Mouse (Mus musculus) 3T3-L1 (cell line): ENCODE measurements at regions not wholly inside any gene's neighbourhood (a gene's known extent, or its start where the extent isn't known, plus 50 kb on each side); places are given as distances from the start of the nearest gene placed in this dataset.

Experiments used
- DNase-seq: peaks from one replicate; pipeline ENCODE4 v3.0.0-alpha.2; 2015; ENCODE audit warnings: low read depth, low spot score

DNA sequence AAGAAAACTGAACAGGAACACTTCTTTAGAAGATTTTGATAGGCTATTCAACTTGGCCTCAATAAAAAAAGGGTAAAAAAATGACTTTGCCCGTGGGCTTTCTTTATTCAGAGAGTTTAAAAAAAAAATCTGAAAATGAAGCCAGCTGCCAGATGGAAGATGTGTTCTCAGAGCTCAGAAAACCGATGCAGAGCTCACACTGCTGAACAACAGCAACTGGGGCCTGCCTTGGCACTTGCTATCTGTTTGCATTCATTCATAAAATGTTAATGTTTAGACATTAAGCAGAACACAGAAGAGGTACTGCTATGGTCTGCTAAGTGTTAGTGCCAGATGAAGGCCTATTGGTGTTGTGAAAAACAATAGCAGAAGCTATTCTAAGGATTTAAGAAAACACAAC lies 173.8 kb upstream of the Smc2 start:
- DNase-seq = no peak

DNA sequence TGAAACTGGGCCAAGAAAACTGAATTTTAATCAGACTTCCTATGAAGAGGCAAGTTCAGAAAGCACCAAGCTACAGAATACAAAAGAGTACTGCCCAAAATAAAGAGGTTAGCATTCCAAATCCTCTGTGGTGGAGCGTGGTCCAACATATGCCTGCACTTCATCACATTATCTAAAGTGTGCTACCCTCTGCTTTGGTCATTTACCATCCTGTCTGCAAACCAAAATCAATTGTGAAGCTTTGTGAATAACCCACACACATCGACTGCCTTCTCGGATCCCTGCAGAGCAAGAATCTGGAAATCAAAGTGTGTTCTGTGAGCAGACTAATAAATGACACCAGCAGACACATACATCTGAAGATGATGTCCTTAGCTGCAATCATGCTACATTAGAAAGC lies 156.6 kb upstream of the Smc2 start:
- no peak for DNase-seq

DNA sequence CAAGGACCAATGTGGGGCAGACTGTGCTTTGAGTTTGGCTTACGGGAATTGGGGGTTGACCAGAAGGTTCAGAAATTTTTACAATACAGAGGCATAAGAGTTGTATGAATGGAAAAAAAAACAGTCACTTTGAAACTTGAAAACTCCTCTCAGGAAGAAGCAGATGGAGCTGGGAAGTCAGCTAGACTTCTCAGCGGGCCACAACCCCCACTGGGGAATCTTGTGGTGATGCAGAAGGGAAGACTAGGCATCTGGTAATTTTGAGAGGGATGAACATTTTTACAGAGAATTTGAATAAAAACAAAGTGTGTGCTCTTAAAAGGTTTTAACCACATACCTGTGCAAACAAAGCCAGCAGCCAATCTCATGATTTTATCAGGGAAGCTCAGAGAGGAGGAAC lies 154.1 kb upstream of the Smc2 start:
- no peak for DNase-seq

DNA sequence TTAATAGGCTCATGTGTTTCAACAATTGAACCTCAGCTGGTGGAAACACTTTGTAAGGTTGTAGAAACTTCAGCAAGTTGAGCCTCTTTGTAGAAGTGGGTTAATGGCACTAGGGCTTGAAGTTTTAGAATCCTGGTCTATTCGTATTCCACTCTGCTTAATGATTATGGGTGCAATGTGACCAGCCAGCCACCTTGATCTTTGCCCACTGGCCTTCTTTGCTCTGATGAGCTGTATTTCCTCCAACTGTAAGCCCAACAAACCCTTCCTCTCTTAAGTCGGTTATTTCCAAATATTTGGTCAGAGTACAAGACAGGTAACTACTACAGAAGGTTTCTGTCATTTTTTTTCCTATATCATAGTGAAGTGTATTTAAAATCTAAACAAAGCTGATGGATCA lies 145.4 kb upstream of the Smc2 start:
- DNase-seq = no peak

DNA sequence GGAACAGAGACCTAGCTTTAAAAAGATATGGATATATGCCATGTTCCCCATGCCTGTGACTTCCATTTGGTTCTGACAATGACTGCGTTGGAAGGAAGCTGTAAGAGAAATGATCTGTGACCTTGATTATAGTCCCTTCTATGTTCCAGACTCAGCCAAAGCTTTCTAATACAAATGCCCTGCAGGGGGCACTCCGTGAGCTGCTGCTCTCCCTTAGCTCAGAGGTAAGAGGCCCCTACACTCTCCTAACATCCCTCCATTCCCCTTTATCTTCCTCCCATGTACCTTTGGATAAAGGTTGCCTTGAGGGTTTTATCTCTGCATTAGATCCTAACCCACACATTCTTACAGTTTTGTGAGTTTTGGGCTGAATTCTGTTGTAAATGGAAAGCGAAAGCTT lies 139.8 kb upstream of the Smc2 start:
- DNase-seq = peak; percentile 2

DNA sequence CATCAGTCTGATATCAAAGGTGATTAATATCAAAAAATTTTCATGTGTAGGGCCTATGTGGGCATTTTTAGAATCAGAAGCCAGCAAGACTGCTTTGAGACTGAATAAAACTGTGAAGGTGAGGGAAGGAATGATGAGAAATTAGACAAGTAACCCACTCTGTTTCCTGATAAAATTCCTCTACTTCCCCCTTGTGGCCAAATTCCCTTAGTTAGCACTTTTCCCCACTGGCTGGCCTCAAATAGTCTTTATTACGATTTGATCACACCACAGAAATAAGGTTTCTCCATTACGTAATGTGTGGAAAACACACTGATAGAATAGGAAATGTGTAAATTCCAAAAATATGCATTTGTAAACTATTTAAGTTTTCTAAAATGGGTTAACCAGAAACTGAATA lies 137.4 kb upstream of the Smc2 start:
- DNase-seq = peak; percentile 6

DNA sequence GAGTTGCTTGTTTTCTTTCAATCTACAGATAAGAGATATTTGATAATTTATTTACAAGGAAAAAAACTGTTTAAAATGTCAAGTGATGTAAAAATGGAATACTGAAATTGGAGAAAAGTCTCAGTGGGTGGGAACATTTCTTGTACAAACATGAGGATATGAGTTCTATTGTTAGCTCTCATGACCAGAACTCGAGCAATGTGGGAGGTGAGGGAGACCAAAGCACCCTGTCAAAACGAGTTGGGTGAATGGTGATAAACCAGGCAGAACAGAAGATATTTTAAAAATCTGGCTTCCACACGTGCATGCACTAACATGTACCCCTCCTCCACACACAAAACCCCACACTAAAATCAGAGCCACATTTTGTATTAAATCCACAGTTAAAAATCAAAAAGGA lies 114.7 kb upstream of the Smc2 start:
- no peak for DNase-seq

DNA sequence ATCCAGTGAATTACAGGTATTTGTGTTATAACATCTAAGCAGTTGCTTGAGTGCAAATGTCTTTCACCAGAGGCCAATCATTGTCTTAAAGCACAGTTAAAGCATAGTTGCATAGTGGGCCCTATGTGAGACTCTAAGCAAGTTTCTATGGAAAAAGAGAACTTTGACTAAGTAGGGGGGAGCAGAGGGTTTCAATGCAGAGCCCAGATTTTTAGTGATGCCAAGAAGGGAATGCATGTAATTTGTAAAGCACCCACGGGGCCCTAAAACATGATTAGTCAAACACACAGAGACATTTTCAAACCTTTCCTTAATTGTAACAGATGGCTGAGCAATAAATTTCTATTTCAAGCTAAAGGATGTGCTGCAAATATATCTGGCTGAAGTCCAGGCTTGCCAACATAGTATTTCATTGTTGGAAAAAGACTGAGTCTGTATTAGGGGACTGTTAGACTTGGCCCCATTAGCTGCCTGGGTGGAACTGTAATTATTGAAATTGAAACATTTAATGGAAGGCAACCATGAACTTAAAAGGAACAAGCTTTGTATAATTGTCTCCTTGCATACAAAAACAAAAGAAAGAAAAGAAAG lies 107.6 kb upstream of the Smc2 start:
- DNase-seq = no peak

DNA sequence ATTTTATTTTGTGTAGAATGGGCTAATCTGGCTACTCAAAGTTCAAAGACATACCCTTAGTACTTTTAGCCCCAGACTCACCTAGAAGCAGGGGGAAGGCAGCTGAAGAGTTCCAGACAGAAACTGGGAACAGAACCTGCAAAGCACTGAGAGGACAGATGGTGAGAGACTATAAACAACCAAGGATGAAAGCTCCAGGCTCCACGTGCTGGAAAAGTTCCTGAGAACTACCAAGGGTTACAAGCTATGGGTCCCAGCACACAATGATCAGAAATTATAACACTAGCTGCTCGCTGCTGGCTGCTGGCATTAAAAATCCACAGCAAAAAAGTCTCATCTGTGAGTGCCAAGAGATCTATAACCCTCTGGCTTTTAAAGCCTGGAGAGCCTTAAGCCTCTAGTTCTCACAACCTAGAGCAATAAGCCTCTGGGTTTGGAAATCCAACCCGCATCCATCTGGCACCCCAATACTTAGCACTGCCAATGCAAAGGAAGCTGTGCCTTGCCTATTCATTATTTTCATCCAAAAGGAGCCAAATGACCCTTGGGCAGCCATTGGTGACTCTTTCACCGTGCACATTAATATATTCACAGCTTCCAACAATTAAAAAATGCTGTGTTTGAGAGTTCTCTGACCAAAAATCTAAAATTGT lies 102.6 kb upstream of the Smc2 start:
- no peak for DNase-seq

DNA sequence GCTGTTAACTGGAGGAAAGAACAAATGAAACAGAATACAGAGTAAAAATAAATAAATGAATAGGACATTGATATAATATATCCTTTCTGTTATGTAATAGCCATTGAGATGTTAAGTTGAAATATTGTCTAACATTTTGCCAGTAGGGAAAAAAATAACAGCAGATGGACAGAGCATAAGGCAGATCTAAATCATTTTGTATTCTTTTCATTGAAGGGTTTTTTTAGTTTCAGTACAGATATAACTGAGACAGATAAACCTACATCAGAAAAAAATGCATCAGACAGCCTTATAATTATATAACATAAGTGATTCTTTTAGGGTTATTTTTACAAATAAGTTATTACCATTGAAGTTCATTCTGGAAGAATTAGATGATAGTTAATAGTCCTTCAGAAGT lies 97.8 kb upstream of the Smc2 start:
- DNase-seq = no peak

DNA sequence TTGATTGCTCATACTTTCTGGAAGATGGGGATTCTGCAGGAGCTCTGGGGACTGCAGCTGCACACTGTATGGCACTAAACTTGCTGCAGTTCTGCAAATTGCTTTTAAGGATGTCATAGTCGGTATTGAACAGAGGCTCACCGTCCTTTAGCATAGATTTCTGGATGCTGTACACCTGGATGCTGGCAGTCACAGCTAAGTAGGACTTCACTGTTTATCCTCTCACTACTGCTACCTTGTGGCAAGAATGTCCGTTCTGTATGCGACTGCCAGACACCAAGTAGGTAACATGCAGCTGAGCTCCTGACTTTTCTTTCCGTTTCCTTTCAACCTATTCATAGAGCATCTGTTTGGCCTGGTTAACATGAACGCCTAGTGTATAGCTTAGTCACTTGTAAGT lies 77.3 kb upstream of the Smc2 start:
- DNase-seq = no peak

DNA sequence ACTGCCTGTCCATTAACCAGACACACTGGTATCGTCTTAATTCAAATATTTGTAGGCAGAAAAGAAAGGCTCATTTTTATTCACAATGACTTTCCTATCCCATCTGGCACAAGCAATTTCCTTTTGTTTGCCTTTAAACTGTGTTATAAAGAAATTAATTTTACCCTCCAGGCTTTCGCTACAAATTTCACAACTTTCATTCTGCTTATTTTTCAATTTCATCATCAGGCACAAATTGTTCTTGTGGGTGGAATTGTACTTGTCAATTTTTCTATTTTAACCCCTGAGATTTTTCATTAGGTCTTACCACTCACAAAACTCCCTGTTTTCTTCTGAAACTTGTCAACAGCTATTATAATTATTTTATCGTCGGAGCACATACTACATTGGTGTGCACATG lies 73.2 kb upstream of the Smc2 start:
- DNase-seq = no peak

DNA sequence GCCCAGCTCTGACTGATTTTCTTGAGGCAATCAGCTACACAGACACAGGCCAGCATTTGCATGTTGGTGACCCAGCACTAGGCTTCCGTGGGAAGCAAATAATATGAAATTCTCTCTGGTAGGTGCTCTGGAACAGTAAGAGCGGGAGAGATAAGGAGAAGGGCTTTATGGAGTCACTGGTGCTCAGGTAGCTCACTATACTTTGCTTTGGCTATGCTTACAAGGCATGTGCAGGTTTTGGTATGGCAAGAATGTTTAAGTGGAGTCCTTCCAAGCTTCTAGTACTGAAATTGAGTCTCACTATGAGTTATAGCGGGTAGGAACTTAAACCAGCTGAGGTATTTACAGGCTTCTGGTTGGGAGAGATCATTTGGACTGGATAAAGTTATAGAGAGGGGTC lies 70.5 kb upstream of the Smc2 start:
- no peak for DNase-seq
